Mouse (Mus musculus) neural tube, embryonic 11.5 days (tissue): ENCODE measurements around the gene Skiv2l. TPM values are rescaled to one million over a fixed set of nuclear protein-coding genes. Genes with fewer than 3 reads are reported as not detected.

Experiments used
- ATAC-seq: fragments of 200-750 bp; cut with Nextera tagmentation; 2 replicates; pipeline ENCODE4 v1.8.0; 2017; ENCODE audit warnings: moderate number of reproducible peaks, mild to moderate bottlenecking, moderate TSS enrichment, moderate library complexity; ENCODE audit not compliant: insufficient read depth, low FRiP score, low TSS enrichment
- DNase-seq: peaks from one replicate; pipeline ENCODE4 v3.0.0-alpha.2; 2015; ENCODE audit warnings: low spot score
- H3K27ac ChIP-seq: fragments of 300-500 bp; sonication (generic); 2 replicates; pipeline ENCODE4 v1.5.1; 2014; ENCODE audit warnings: low read depth, mild to moderate bottlenecking, low read length
- H3K27me3 ChIP-seq: fragments of 300-500 bp; sonication (generic); 2 replicates; pipeline ENCODE4 v1.6.1; 2014; ENCODE audit warnings: mild to moderate bottlenecking, low read length, mixed read lengths; ENCODE audit not compliant: control insufficient read depth, insufficient read depth
- H3K36me3 ChIP-seq: fragments of 300-500 bp; sonication (generic); 2 replicates; pipeline ENCODE4 v1.6.1; 2014; ENCODE audit warnings: mild to moderate bottlenecking, low read length, moderate library complexity, mixed read lengths; ENCODE audit not compliant: control insufficient read depth, insufficient read depth
- H3K4me1 ChIP-seq: fragments of 300-500 bp; sonication (generic); 2 replicates; pipeline ENCODE4 v1.6.1; 2014; ENCODE audit warnings: low read length, mixed read lengths; ENCODE audit not compliant: control insufficient read depth, insufficient read depth
- H3K4me2 ChIP-seq: fragments of 300-500 bp; sonication (generic); 2 replicates; pipeline ENCODE4 v1.6.1; 2014; ENCODE audit warnings: low read depth, mild to moderate bottlenecking, moderate library complexity
- H3K4me3 ChIP-seq: fragments of 300-500 bp; sonication (generic); 2 replicates; pipeline ENCODE4 v1.5.1; 2014; ENCODE audit warnings: low read depth, low read length
- H3K9ac ChIP-seq: fragments of 300-500 bp; sonication (generic); 2 replicates; pipeline ENCODE4 v1.6.1; 2014; ENCODE audit warnings: mild to moderate bottlenecking, low read length
- H3K9me3 ChIP-seq: fragments of 300-500 bp; sonication (generic); 2 replicates; pipeline ENCODE4 v1.6.1; 2016; ENCODE audit warnings: low read length; ENCODE audit not compliant: control insufficient read depth
- WGBS: fragments of 180-500 bp; shearing (Covaris S2); extraction: QIAGEN DNeasy Blood & Tissue Kit; methylation state at CpG from one replicate; pipeline ENCODE4 v1.1.7; 2014; 5-methylcytosine and 5-hydroxymethylcytosine counted together
- polyA plus RNA-seq: library from polyadenylated mRNA; unstranded; fragments of >200 nt; fragmentation: Nextera tagmentation; extraction: Ambion mirVana; gene quantifications from 2 replicates; pipeline ENCODE4 v1.2.1, GENCODE M21; 2014

Skiv2l gene
- polyA plus RNA-seq, 1 experiment from 2014 or later = 55.7 TPM

- DNase-seq (no peak), ATAC-seq (no peak)
- no peaks in the 10 kb centered on the region for H3K9me3 ChIP-seq
- no peak overlapping the region for H3K9ac ChIP-seq
- H3K4me2 ChIP-seq = no peak overlapping the region
- no peaks in the 10 kb centered on the region; the same call in 1 of the 2 replicates for H3K27me3 ChIP-seq
- no peak overlapping the region for H3K4me3 ChIP-seq
- no peak overlapping the region for H3K27ac ChIP-seq
- H3K4me1 ChIP-seq = no peaks in the 10 kb centered on the region
- 65% methylated on average over 3 of the region's 3 CpGs for WGBS
- no peaks in the 10 kb centered on the region for H3K36me3 ChIP-seq
Measured at GRCm38 (mm10) chr17:34883332-34883731, 33.3 kb upstream of the Skiv2l start.

- H3K4me1 ChIP-seq = no peaks in the 10 kb centered on the region
- H3K27ac ChIP-seq = no peak within 1 kb of the TSS
- H3K4me2 ChIP-seq = 0 out of 2 replicates have a peak within 1 kb of the TSS, but pooled peaks have one; percentile 12
- ATAC-seq (no peak), DNase-seq (no peak)
- H3K27me3 ChIP-seq = no peaks in the 10 kb centered on the region; the same call in 1 of the 2 replicates
- 8% methylated on average over 15 of the region's 15 CpGs for WGBS
- H3K9ac ChIP-seq = peak within 1 kb of the TSS; percentile 18; the same call in 1 of the 2 replicates
- H3K4me3 ChIP-seq = no peak within 1 kb of the TSS
- H3K9me3 ChIP-seq = no peaks in the 10 kb centered on the region
- no peaks in the 10 kb centered on the region for H3K36me3 ChIP-seq
Measured at GRCm38 (mm10) chr17:34881683-34882310, 31.8 kb upstream of the Skiv2l start, which contains the start of gene Gm20547. TSS of gene Gm20547 (minus strand) at chr17:34882042.

GRCm38 (mm10) chr17:34881166-34881565 is 31.2 kb upstream of the Skiv2l start:
- H3K27ac ChIP-seq = no peak overlapping the region
- no peak for ATAC-seq
- no peak overlapping the region for H3K4me2 ChIP-seq
- no peaks in the 10 kb centered on the region for H3K4me1 ChIP-seq
- H3K4me3 ChIP-seq = no peak overlapping the region
- H3K36me3 ChIP-seq = no peaks in the 10 kb centered on the region
- H3K9me3 ChIP-seq = no peaks in the 10 kb centered on the region
- no peak overlapping the region for H3K9ac ChIP-seq
- no peaks in the 10 kb centered on the region; the same call in 1 of the 2 replicates for H3K27me3 ChIP-seq
- DNase-seq = no peak

- no peak for DNase-seq
Measured at GRCm38 (mm10) chr17:34879336-34879879, 29.4 kb upstream of the Skiv2l start, which contains the start of gene Zbtb12. TSS of gene Zbtb12 (plus strand) at chr17:34879483.

GRCm38 (mm10) chr17:34874321-34874720 is 24.3 kb upstream of the Skiv2l start:
- Histone ChIP-seq H3K9me3 (no peaks in the 10 kb centered on the region), H3K4me1 (no peaks in the 10 kb centered on the region), H3K36me3 (no peaks in the 10 kb centered on the region), H3K27ac (no peak overlapping the region), H3K27me3 (no peaks in the 10 kb centered on the region), H3K4me3 (no peak overlapping the region), H3K9ac (no peak overlapping the region), H3K4me2 (no peak overlapping the region)
- 92% methylated on average over 6 of the region's 6 CpGs for WGBS
- no peak for DNase-seq
- ATAC-seq = no peak

More at GRCm38 (mm10) chr17:34879336-34879879, 29.4 kb upstream of the Skiv2l start, which contains the start of gene Zbtb12:
- ATAC-seq = no peak
- Histone ChIP-seq H3K4me2 (no peak within 1 kb of the TSS), H3K9me3 (no peaks in the 10 kb centered on the region), H3K4me3 (no peak within 1 kb of the TSS), H3K27ac (no peak within 1 kb of the TSS), H3K27me3 (no peaks in the 10 kb centered on the region; the same call in 1 of the 2 replicates), H3K9ac (no peak within 1 kb of the TSS), H3K36me3 (no peaks in the 10 kb centered on the region), H3K4me1 (no peaks in the 10 kb centered on the region)
- 72% methylated on average over 11 of the region's 11 CpGs for WGBS

GRCm38 (mm10) chr17:34865981-34866380 is 16.0 kb upstream of the Skiv2l start:
- Histone ChIP-seq H3K9ac (no peak overlapping the region), H3K27me3 (no peaks in the 10 kb centered on the region), H3K36me3 (no peaks in the 10 kb centered on the region), H3K27ac (no peak overlapping the region), H3K9me3 (no peaks in the 10 kb centered on the region), H3K4me1 (no peaks in the 10 kb centered on the region), H3K4me3 (no peak overlapping the region), H3K4me2 (no peak overlapping the region)
- ATAC-seq (no peak), DNase-seq (no peak)
- WGBS = 70% methylated on average over 7 of the region's 7 CpGs

- Histone ChIP-seq H3K4me2 (no peak within 1 kb of the TSS), H3K27me3 (no peaks in the 10 kb centered on the region), H3K27ac (no peak within 1 kb of the TSS), H3K4me1 (no peaks in the 10 kb centered on the region), H3K9ac (no peak within 1 kb of the TSS), H3K4me3 (no peak within 1 kb of the TSS), H3K36me3 (no peaks in the 10 kb centered on the region), H3K9me3 (no peaks in the 10 kb centered on the region)
- ATAC-seq (no peak), DNase-seq (no peak)
- 65% methylated on average over 8 of the region's 8 CpGs for WGBS
Measured at GRCm38 (mm10) chr17:34862416-34863081, 12.5 kb upstream of the Skiv2l start, which contains the start of gene Cfb. TSS of gene Cfb (minus strand) at chr17:34862518.

- no peak overlapping the region for H3K4me3 ChIP-seq
- no peak overlapping the region for H3K4me2 ChIP-seq
- no peaks in the 10 kb centered on the region for H3K27me3 ChIP-seq
- H3K27ac ChIP-seq = no peak overlapping the region
- no peaks in the 10 kb centered on the region for H3K36me3 ChIP-seq
- H3K9ac ChIP-seq = no peak overlapping the region
- H3K9me3 ChIP-seq = no peaks in the 10 kb centered on the region
- 70% methylated on average over 13 of the region's 13 CpGs for WGBS
- no peaks in the 10 kb centered on the region for H3K4me1 ChIP-seq
- DNase-seq (no peak), ATAC-seq (no peak)
Measured at GRCm38 (mm10) chr17:34861704-34862415, 11.8 kb upstream of the Skiv2l start.
